Mouse (Mus musculus): ENCODE results near the gene H2al1a.

The H2al1a gene

DNA sequence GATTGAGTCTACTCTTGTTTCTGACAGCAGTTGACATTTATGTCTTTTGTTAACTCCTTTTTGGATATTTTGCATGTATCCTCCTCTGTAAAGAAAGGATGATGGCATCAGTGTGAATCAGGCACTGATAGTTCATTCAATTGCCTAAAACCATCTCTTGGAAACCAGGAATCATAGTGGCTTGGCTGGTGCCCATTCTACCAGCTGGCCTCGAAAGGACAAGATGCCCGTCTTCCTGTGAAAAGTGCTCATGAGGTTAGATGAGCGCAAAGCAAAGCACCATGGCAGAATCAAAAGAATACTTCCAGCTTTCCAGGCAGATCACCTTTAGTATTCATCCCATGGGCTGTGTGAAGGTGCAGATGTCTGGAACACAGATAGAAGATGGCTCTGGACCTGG lies 47.7 kb downstream of the H2al1a start:
- peak; percentile 32 to 57 for DNase-seq

Data from cerebellum, postnatal 14 days (tissue).